Mouse (Mus musculus): ENCODE measurements at regions not wholly inside any gene's neighbourhood (a gene's known extent, or its start where the extent isn't known, plus 50 kb on each side); places are given as distances from the start of the nearest gene placed in this dataset.

- TF ChIP-seq POLR2A (IDR thresholded peaks at IDR 0.05; ENCODE audit: insufficient read depth, low read depth, low read length) = no peak
- TF ChIP-seq CTCF (IDR thresholded peaks at IDR 0.05) = no peak
These were observed 255.6 kb upstream of the Adgrl4 start for GRCm38 (mm10) chr3:151182132-151182531.

All from heart, adult 2 months (tissue).